Mouse (Mus musculus): ENCODE data around the gene Hsd17b6.
A peak's percentile ranks its signal among the peaks of the same experiment; 100 is the strongest.

Gene Hsd17b6

GRCm38 (mm10) chr10:128005479-128005878, 1.9 kb downstream of the Hsd17b6 start:
- DNase-seq (ENCODE audit: low spot score), result no peak

- DNase-seq (ENCODE audit: low spot score), result no peak
These were observed 2.5 kb downstream of the Hsd17b6 start for GRCm38 (mm10) chr10:128004918-128005317.

GRCm38 (mm10) chr10:128003281-128003801, 4.1 kb downstream of the Hsd17b6 start:
- DNase-seq (ENCODE audit: low spot score), result no peak

DNA sequence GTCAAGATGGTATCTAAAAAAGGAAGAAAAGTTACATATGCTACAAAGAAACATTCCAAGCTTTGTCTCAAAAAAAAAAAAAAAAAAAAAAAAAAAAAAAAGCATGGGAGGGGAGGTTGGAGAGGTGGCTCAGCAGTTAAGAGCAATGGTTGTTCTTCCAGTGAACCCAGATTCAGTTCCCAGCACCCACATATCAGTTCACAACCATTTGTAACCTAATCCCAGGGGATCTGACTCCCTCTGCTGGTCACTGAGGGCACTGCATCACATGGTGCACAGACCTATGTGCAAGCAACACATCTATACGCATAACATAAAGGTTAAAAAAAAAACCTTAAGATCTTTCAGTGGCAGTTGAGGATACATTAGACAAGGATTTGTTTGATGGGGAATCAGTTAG, 9.2 kb downstream of the Hsd17b6 start:
- DNase-seq (ENCODE audit: low spot score), result no peak

DNA sequence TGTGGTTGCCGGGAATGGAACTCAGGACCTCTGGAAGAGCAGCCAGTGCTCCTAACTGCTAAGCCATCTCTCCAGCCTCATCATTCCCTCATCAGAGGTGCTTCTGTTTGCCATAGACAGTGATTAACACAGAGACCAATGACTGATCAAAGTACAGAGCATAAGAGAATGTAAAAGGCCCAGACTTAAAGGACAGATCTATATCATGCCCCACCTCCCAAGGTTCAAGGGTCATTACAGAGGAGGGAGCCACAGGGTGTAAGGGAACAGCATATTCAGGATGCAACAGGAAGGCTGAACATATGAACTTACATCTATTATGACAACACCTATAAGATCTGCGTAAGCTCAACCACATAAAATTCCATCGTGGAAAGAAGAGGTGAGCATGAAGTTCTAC, 10.7 kb downstream of the Hsd17b6 start:
- DNase-seq (ENCODE audit: low spot score), result no peak

DNA sequence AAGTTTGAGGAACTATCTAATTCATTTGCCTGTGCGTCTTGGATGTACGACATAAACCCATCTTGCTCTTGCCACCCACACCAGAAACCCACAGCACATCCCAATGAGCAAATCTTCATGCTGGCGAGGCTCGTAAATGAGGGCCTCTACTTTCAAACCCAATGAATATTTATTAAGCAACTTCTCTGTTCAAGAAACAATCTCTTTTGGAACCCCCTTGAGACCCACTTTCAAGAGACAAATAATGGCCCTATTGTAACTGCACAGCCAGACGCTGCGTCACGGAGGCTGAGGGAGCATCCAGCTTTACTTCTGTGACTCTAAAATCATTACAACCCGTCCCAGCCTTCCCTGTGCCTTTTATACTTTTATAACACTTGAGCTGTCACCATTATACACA, 21.8 kb downstream of the Hsd17b6 start:
- no peak for DNase-seq (ENCODE audit: low spot score)

DNA sequence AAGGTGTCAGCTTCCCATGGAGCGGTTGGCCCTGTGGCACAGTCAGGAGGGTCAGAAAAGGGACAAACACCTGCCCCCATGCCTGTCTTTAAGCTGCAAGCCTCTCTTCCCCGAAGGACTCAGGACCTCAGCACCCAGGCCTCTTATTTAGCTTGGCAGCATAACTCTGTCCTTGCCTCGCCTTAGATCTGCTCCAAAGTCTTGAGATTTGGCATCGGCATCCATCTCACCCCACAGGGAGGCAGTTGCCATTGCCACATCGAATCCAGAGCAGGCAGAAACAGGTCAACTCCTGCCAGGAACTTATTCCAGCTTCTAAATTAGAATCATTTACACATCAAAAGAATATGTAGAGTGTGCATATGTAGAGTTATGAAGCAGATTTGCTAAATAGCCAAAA, 22.8 kb downstream of the Hsd17b6 start:
- DNase-seq (ENCODE audit: low spot score), result no peak

DNA sequence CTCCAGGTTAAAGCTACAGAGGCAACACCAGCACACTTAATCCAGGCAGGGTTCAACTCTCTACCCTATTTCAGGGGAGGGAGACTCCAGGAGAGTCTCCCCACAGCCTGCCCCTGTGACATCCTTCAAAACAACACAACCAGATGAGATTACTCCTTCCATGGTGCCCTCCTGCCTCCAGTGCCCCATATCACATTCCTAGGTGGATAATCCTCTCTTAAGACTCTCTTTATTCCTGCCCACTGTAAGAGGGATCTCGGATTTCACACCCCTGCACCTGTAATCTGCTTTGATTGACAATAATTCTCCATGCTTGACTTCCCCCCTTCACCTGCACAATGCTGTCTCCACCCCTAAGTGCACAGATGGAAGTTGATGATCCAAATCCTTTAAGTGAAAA, 31.9 kb downstream of the Hsd17b6 start:
- no peak for DNase-seq (ENCODE audit: low spot score)

DNA sequence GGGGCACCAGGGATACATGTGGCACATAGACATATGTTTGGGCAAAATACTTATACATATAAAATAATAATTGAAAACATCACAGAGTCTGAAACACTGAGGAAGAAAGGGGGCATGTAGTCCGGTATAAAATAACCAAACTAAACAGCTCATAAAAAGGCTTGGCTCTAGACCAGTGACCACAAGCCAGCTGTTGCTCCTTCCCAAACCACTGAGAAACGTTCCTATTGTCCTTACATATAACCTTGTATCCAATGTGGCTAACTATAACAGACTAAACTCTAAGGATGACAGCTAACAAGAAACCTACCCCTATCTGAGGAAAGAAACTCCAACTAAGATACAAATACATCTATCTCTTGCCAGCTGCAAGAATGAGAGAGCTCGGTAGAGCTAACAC, 33.3 kb downstream of the Hsd17b6 start:
- DNase-seq (ENCODE audit: low spot score), result no peak

DNA sequence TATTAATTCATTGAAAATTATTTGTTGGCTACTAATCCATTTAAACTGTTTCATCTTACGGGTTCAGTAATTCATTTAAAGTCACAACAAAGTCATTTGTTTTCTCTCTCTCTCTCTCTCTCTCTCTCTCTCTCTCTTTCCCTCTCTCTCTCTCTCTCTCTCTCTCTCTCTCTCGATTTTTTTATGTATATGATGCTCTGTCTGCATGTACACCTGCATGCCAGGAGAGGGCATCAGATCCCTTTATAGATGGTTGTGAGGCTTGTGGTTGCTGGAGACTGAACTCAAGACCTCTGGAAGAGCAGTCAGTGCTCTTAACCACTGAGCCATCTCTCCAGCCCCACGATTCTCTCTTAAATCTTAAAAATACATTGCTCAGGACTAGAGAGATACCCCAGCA, 36.3 kb downstream of the Hsd17b6 start:
- no peak for DNase-seq (ENCODE audit: low spot score)

GRCm38 (mm10) chr10:127970359-127970831, 37.0 kb downstream of the Hsd17b6 start:
- no peak for DNase-seq (ENCODE audit: low spot score)

DNA sequence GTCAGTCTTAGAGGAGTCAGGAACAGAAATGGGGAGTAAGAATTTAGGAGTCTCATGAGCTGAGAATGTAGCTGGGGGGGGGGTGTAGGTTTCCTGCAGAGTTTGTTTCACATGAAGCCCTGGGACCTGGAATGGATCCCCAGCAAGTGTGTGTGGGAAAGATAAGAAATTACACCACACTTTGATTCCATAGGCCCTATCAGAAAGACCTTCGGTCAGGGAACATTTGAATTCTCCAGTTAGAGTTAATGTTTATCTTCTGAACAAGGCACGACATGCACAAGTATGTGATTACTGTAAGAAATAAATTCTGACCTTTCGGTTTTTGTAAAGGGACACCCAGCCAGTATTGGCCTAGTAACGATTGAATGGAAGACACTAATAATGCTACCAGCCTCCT, 37.6 kb downstream of the Hsd17b6 start:
- no peak for DNase-seq (ENCODE audit: low spot score)

GRCm38 (mm10) chr10:127966506-127966905, 40.9 kb downstream of the Hsd17b6 start:
- no peak for DNase-seq (ENCODE audit: low spot score)

DNA sequence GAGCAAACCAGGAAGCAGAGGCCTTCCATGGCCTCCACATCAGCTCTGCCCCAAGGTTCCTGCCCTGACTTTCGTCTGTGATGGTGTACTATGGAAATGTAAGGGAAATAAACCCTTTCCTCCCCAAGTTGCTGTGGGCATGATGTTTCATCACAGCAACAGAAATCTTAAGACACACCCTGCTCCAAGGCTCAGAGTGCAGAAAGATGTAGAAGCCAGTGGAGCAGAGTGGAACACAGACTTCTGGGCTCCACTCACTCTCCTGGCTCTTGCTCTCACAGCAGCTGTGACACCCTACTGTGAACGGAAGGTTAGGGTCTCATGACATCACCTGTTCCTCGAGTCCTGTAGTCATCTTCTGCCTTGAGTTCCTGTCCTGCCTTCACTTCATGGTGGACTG, 43.4 kb downstream of the Hsd17b6 start:
- no peak for DNase-seq (ENCODE audit: low spot score)

GRCm38 (mm10) chr10:127962451-127962850, 45.0 kb downstream of the Hsd17b6 start:
- no peak for DNase-seq (ENCODE audit: low spot score)

DNA sequence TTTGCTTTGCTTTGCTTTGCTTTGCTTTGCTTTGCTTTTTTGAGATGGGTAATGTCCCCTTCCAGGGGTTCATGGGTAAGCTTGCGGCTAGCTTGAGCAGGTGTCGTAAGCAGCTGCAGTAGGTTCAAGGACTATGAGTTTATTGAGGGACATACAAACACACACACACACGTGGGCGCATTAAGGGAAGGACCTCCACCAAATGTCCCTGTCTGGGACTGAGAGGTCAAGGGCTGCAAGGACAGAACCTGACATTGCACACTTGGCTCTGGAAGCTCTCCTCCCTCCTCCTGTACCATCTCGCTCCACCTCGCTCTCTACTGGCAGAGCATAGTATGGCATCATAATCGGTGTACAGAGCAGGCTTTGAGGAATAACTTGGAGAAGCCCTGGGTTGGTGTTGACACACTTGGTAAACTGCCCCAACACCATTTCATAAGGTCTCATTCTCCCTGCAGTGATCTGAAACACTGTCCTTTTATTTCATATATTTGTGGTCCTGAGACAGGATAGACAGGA, 48.2 kb downstream of the Hsd17b6 start:
- no peak for DNase-seq (ENCODE audit: low spot score)

- DNase-seq (ENCODE audit: low spot score), result peak; percentile 66
These were observed 51.1 kb downstream of the Hsd17b6 start for GRCm38 (mm10) chr10:127956168-127956816.

- no peak for DNase-seq (ENCODE audit: low spot score)
These were observed 52.4 kb downstream of the Hsd17b6 start for GRCm38 (mm10) chr10:127955034-127955433.

DNA sequence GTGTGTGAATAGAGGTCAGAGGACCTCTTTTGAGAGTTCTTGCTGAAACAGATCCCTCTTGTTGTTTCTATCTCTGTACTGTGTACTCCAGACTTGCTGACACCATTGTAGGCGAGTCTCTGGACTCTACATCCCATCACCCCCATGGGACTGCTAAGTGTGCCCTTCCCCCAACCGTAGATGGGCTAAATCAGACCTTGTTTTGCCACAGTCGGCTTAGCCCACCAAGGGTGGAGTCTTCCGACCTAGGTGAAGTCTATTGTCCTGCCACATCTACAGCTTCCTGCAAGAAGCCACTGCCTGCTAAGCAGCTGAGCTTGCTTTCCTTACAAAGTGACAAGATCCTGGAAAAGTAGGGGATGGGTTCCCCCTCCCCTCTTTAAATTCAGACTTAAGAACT, 55.6 kb downstream of the Hsd17b6 start:
- no peak for DNase-seq (ENCODE audit: low spot score)

- no peak for DNase-seq (ENCODE audit: low spot score)
These were observed 56.0 kb downstream of the Hsd17b6 start for GRCm38 (mm10) chr10:127951390-127951789.

- no peak for DNase-seq (ENCODE audit: low spot score)
These were observed 57.7 kb downstream of the Hsd17b6 start for GRCm38 (mm10) chr10:127949596-127950130.

DNA sequence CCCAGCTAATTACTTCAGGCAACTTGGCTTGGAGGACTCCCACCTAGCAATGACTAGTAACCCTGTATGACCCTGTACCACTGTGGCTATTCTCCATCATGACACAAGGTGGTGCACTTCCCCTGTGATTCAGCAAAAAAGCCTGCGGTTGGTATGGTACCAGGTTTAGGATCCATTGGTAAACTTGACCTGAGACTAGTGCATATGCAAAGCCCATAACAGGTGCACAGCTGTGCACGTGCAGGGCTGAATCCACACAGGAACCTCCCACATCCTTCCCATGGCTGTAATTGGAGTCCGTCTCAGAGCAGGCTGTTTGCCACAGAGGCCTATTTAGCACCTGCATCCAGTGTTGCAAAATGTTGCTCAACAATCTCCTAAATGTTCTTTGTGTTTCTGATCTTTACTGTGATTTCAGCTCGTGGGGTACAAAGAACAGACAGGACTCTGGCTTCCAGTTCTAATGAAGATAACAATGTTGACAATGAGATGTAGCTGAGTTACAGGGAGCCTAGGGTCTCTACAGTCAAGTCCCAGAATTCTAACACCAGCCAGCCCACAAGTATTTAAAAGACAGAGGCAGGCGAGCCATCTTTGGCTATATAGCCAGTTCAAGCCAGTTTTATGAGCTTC, 61.9 kb downstream of the Hsd17b6 start:
- peak; percentile 18 for DNase-seq (ENCODE audit: low spot score)

Measured in ovary, postnatal 14 days (tissue).